Mouse (Mus musculus) liver, embryonic 14.5 days (tissue): Measurements from ENCODE around the gene Pak4.
A peak's percentile ranks its signal among the peaks of the same experiment; 100 is the strongest.

Experiments used
- CTCF ChIP-seq: IDR thresholded peaks from 2 replicates; pipeline ENCODE4 v1.5.1; 2016; ENCODE audit warnings: antibody characterized with exemption, low read depth, control low read depth
- EP300 ChIP-seq: IDR thresholded peaks from 2 replicates; pipeline ENCODE4 v1.6.1; 2016; ENCODE audit warnings: antibody characterized with exemption, low read depth

- peak; percentile 93 for TF ChIP-seq CTCF
- no peak for TF ChIP-seq EP300
Measured at GRCm38 (mm10) chr7:28601029-28601428, 3.0 kb upstream of the Pak4 start.
